Mouse (Mus musculus) lung, postnatal 0 days (tissue): Measurements from ENCODE around the gene Cib4.

Experiments used
- CTCF ChIP-seq: IDR thresholded peaks from 2 replicates; pipeline ENCODE4 v1.5.1; 2016; ENCODE audit warnings: antibody characterized with exemption, mild to moderate bottlenecking
- EP300 ChIP-seq: IDR thresholded peaks from 2 replicates; pipeline ENCODE4 v1.6.1; 2016; ENCODE audit warnings: antibody characterized with exemption, mild to moderate bottlenecking, control low read depth

GRCm38 (mm10) chr5:30522406-30522805 is 23.2 kb downstream of the Cib4 start:
- TF ChIP-seq CTCF (no peak), EP300 (no peak)
